Mouse (Mus musculus) gastrocnemius, adult 2 months (tissue): ENCODE measurements around the gene Galntl6. TPM values are rescaled to one million over a fixed set of nuclear protein-coding genes. Genes with fewer than 3 reads are reported as not detected.

Experiments used
- DNase-seq: peaks from one replicate; pipeline ENCODE4 v3.0.0; 2022
- H3K27ac ChIP-seq: fragments of 200-600 bp; 2 replicates; pipeline ENCODE4 v1.8.1; 2022; ENCODE audit warnings: mild to moderate bottlenecking
- H3K4me3 ChIP-seq: fragments of 200-600 bp; 2 replicates; pipeline ENCODE4 v1.8.1; 2022; ENCODE audit warnings: mild to moderate bottlenecking, moderate library complexity
- CTCF ChIP-seq: fragments of 200-600 bp; IDR thresholded peaks from 2 replicates; pipeline ENCODE4 v1.8.1; 2022; ENCODE audit warnings: antibody characterized with exemption, mild to moderate bottlenecking, moderate library complexity
- intact Hi-C: fragments of 180-260 bp; cut with DNase I; formaldehyde crosslinking; loops from one replicate; pipeline ENCODE4 v1.15.1; 2025
- total RNA-seq, 2 experiments: library from RNA; stranded (reverse); gene quantifications; 2 replicates each; pipeline ENCODE4 v1.2.3; 2021

Gene Galntl6
- total RNA-seq, 2 experiments from 2014 or later = not detected

DNA sequence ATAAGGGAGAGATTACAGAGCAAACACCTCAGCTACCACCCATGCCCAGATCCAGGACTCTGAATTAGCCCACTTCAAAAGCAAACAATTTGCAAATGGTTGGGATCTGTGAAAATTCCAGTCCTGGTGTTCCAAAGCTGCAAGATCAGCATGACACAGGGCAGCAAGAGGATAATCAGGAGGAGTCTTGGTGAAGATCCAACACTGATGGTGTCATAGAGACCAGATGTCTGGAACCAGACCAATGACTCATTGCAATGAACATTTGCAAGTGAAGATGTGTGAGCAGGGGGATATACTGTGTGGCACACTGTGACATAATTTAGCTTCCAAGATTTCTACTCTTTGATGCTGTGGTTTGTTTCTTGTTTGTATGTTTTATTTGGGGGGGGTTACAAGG, 107.2 kb downstream of the Galntl6 start:
- intact Hi-C loops = no loop called here
- Histone ChIP-seq H3K4me3 (no peak overlapping the region), H3K27ac (no peak overlapping the region)
- DNase-seq = no peak
- TF ChIP-seq CTCF = no peak

GRCm38 (mm10) chr8:58801847-58802246, 110.6 kb downstream of the Galntl6 start:
- Histone ChIP-seq H3K27ac (no peak overlapping the region), H3K4me3 (no peak overlapping the region)
- TF ChIP-seq CTCF = no peak
- intact Hi-C loops = no loop called here
- no peak for DNase-seq

GRCm38 (mm10) chr8:58753769-58754168, 158.7 kb downstream of the Galntl6 start:
- Histone ChIP-seq H3K27ac (no peak overlapping the region), H3K4me3 (no peak overlapping the region)
- TF ChIP-seq CTCF = no peak
- DNase-seq = no peak
- intact Hi-C loops = no loop called here

DNA sequence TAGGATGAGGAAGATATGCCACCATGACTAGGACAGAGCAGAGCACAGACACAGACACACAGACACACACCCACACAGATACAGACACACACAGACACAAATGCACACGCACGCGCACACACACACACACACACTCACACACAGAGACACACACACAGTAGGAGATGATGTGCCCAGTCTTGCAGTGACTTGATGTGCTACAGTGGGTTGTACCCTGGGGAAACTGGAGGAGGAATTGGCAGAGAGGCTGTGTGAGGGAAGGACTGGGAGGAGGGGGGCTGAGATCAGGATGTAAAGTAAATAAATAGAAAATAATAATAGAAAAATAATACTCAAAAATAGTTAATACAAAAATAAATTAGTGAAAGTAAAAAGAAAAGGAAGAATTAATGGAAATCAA, 174.5 kb downstream of the Galntl6 start:
- no peak overlapping the region for H3K27ac ChIP-seq
- intact Hi-C loops = no loop called here
- DNase-seq = no peak
- H3K4me3 ChIP-seq = no peak overlapping the region
- no peak for TF ChIP-seq CTCF

GRCm38 (mm10) chr8:58691761-58692160, 220.7 kb downstream of the Galntl6 start:
- intact Hi-C loops = no loop called here
- Histone ChIP-seq H3K4me3 (no peak overlapping the region), H3K27ac (no peak overlapping the region)
- no peak for TF ChIP-seq CTCF
- DNase-seq = no peak

DNA sequence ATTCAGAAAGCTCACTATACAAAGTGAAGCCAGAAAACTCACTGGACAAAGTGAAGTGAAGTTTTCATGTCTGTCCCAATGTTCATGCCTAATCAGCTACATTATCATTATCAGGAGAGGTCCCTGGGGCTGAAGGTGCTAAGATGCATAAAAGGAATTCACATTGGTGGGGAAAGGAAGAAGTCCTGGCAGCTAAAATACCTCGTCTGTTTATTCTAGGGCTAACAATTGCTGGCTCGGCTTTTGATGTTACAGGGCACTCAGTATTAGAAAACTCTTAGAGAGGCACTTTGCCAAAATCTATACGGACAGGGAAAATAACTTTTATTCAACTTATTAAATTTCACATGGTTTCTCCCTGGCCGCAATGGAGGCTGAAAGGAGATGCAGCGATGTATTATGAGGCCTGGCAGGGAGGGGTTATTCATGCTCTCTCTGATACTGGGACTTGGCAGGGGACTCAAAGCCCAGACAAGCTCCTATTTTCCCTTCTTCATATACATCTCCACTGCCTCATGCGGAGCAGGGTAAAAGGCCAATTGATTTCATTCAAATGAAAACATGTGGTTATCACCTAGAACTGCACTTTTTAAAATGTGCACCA, 234.5 kb downstream of the Galntl6 start:
- TF ChIP-seq CTCF = no peak
- DNase-seq = no peak
- H3K27ac ChIP-seq = no peak overlapping the region
- H3K4me3 ChIP-seq = no peak overlapping the region
- intact Hi-C loops = no loop called here

- no peak overlapping the region for H3K27ac ChIP-seq
- DNase-seq = no peak
- no peak overlapping the region for H3K4me3 ChIP-seq
- TF ChIP-seq CTCF = no peak
- intact Hi-C loops = no loop called here
These were observed 243.4 kb downstream of the Galntl6 start for GRCm38 (mm10) chr8:58669075-58669474.

DNA sequence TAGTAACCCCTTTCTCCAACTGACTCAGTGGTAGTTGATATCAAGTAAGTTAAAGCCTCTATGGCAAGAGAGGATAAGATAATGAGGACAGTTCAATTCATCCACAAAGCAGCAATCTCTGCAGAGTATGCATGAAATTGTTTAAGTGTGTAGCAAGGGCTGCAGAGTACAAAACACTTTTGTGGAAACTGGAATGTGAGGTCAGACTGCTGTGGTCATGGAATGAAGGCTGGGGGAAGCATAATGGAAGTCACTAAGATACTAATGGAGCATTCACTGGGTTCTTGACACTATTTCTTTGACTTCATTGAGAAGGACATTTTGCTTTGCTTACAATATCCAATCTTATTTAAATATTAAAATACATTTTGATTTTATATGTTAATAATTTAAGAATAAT, 252.4 kb downstream of the Galntl6 start:
- TF ChIP-seq CTCF = no peak
- H3K27ac ChIP-seq = no peak overlapping the region
- intact Hi-C loops = no loop called here

GRCm38 (mm10) chr8:58655631-58656030, 256.8 kb downstream of the Galntl6 start:
- Histone ChIP-seq H3K27ac (no peak overlapping the region), H3K4me3 (no peak overlapping the region)
- intact Hi-C loops = no loop called here
- TF ChIP-seq CTCF = no peak
- DNase-seq = no peak

More for the DNA sequence above, 252.4 kb downstream of the Galntl6 start:
- no peak overlapping the region for H3K4me3 ChIP-seq
- no peak for DNase-seq

- Histone ChIP-seq H3K4me3 (no peak overlapping the region), H3K27ac (no peak overlapping the region)
- no peak for TF ChIP-seq CTCF
- intact Hi-C loops = no loop called here
- DNase-seq = no peak
These were observed 306.0 kb downstream of the Galntl6 start for GRCm38 (mm10) chr8:58606451-58606850.

- no peak for DNase-seq
- Histone ChIP-seq H3K27ac (no peak overlapping the region), H3K4me3 (no peak overlapping the region)
- no peak for TF ChIP-seq CTCF
- intact Hi-C loops = no loop called here
These were observed 307.7 kb downstream of the Galntl6 start for GRCm38 (mm10) chr8:58604751-58605150.

DNA sequence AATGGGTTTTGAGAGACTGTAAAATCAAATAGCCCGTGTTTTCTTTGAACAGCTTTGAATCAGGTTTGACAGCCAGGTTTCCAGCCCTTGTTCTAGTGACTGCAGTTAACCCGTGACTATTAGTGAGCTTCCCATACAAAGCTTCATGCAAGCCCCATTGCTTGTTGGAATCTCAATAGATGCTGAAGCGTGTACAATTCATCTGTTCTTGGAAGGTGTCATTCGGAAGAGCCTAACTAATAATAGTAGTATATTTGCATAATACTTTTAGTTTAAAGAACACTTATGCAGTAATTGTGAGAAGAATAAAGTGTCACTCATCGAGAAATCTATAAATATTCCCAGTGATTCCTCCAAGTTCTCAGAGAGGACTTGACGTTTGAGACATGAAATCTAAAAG, 314.6 kb downstream of the Galntl6 start:
- no peak overlapping the region for H3K27ac ChIP-seq
- intact Hi-C loops = no loop called here
- DNase-seq = no peak
- no peak for TF ChIP-seq CTCF
- H3K4me3 ChIP-seq = no peak overlapping the region

- intact Hi-C loops = no loop called here
- no peak for TF ChIP-seq CTCF
- H3K4me3 ChIP-seq = no peak overlapping the region
- DNase-seq = no peak
- no peak overlapping the region for H3K27ac ChIP-seq
These were observed 337.1 kb downstream of the Galntl6 start for GRCm38 (mm10) chr8:58575346-58575745.

DNA sequence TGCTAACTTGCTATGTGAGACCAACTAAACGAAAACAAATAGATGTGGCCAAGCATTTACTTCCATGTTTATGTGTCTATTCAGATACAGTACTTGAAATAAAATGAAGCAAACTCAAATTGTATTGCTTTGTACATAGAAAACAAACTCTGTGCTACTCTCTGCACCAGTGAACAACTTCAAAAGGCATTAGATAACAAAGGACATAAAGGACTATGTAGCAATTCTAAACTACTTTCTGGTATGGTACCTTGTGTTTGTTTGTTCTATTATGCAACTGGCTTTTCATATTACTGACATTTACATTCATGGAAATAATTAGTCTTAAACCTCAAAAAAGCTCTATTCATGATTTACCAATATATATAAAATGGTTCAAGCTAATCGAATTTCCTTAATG, 344.4 kb downstream of the Galntl6 start:
- no peak for DNase-seq
- TF ChIP-seq CTCF = no peak
- intact Hi-C loops = no loop called here
- no peak overlapping the region for H3K4me3 ChIP-seq
- no peak overlapping the region for H3K27ac ChIP-seq

DNA sequence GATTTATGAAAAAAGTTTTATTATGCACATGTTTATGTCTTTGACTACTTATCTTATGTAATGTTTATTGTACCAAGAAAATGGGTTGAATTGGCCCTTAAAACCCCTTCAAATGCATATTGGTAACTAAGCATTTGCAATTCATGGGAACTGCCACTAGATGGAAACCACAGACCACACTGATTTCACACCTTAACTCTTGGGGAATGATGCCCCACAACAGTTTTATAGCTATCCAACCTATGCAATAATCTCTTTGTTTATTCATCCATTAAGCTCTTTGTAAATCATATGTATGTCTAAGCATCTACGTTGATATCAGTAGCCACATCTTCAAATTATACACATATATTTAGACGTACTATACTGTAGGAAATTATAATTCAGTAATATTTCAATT, 346.3 kb downstream of the Galntl6 start:
- Histone ChIP-seq H3K27ac (no peak overlapping the region), H3K4me3 (no peak overlapping the region)
- TF ChIP-seq CTCF = peak; percentile 57
- no peak for DNase-seq
- intact Hi-C loops = no loop called here
